Mouse (Mus musculus) hindbrain, embryonic 10.5 days (tissue): Measurements from ENCODE around the gene Ccr1. TPM values are rescaled to one million over a fixed set of nuclear protein-coding genes. Genes with fewer than 3 reads are reported as not detected.

Experiments used
- DNase-seq: peaks from one replicate; pipeline ENCODE4 v3.0.0-alpha.2; 2017; ENCODE audit warnings: low spot score
- H3K27ac ChIP-seq: fragments of 300-500 bp; sonication (generic); 2 replicates; pipeline ENCODE4 v1.5.1; 2016; ENCODE audit warnings: mild to moderate bottlenecking, moderate library complexity
- H3K27me3 ChIP-seq: fragments of 300-500 bp; sonication (generic); 2 replicates; pipeline ENCODE4 v1.6.1; 2016; ENCODE audit warnings: mild to moderate bottlenecking; ENCODE audit not compliant: poor library complexity, insufficient read depth, severe bottlenecking
- H3K36me3 ChIP-seq: fragments of 300-500 bp; sonication (generic); 2 replicates; pipeline ENCODE4 v1.6.1; 2016; ENCODE audit warnings: mild to moderate bottlenecking, moderate library complexity
- H3K4me1 ChIP-seq: fragments of 300-500 bp; sonication (generic); replicated peaks from 2 replicates; pipeline ENCODE4 v1.6.1; 2016; ENCODE audit warnings: mild to moderate bottlenecking
- H3K4me3 ChIP-seq: fragments of 300-500 bp; sonication (generic); 2 replicates; pipeline ENCODE4 v1.5.1; 2016; ENCODE audit warnings: mild to moderate bottlenecking, moderate library complexity
- H3K9me3 ChIP-seq: fragments of 300-500 bp; sonication (generic); 2 replicates; pipeline ENCODE4 v1.6.1; 2016; ENCODE audit warnings: mild to moderate bottlenecking, moderate library complexity
- WGBS: fragments of 180-500 bp; shearing (Covaris S2); methylation state at CpG from one replicate; pipeline ENCODE4 v1.1.7; 2016; 5-methylcytosine and 5-hydroxymethylcytosine counted together
- polyA plus RNA-seq: library from polyadenylated mRNA; unstranded; fragments of >200 nt; fragmentation: Nextera tagmentation; extraction: Ambion mirVana; gene quantifications from 2 replicates; pipeline ENCODE4 v1.2.1, GENCODE M21; 2016

Gene Ccr1
- polyA plus RNA-seq = 0.90 and 1.0 TPM in 2 replicates

- DNase-seq = no peak
- no peak within 1 kb of the TSS for H3K4me3 ChIP-seq
- H3K4me1 ChIP-seq = no peaks in the 10 kb centered on the region
- no peak within 1 kb of the TSS for H3K27ac ChIP-seq
- H3K27me3 ChIP-seq = no peaks in the 10 kb centered on the region
- no peaks in the 10 kb centered on the region for H3K9me3 ChIP-seq
- no peaks in the 10 kb centered on the region for H3K36me3 ChIP-seq
- 90% methylated on average over 1 of the region's 1 CpGs for WGBS
Observed at GRCm38 (mm10) chr9:123968290-123968912, at the start of gene Ccr1. Gene Ccr1, minus strand, starts transcription at chr9:123968692.

GRCm38 (mm10) chr9:124016048-124016447 lies 47.6 kb upstream of the Ccr1 start:
- Histone ChIP-seq H3K4me1 (no peaks in the 10 kb centered on the region), H3K9me3 (no peaks in the 10 kb centered on the region), H3K4me3 (no peak overlapping the region), H3K27me3 (no peaks in the 10 kb centered on the region), H3K27ac (no peak overlapping the region), H3K36me3 (no peaks in the 10 kb centered on the region)
- 78% methylated on average over 2 of the region's 2 CpGs for WGBS
- no peak for DNase-seq

GRCm38 (mm10) chr9:124014985-124015652 lies 46.6 kb upstream of the Ccr1 start:
- Histone ChIP-seq H3K27ac (no peak overlapping the region), H3K27me3 (no peaks in the 10 kb centered on the region), H3K9me3 (no peaks in the 10 kb centered on the region), H3K4me3 (no peak overlapping the region), H3K4me1 (no peaks in the 10 kb centered on the region), H3K36me3 (no peaks in the 10 kb centered on the region)
- 81% methylated on average over 2 of the region's 2 CpGs for WGBS
- no peak for DNase-seq

DNA sequence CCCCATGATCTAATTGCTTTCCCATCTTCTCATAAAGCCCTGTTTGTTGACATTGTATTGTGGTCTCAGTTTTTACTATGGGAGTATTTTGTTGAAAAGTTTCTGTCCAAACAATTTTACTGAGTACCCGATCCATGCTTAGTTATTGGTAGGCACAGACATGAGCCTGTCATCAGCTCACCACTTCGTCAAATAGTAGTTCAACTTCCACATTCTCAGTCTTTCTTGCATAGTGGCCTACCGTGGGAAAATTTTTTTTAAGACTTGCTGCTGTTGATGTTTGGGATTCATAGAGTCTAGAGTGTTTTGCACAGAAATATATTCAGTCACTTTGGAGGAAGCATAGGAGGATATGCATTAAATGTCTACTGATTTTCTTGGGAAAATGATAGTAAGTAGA lies 44.8 kb upstream of the Ccr1 start:
- H3K9me3 ChIP-seq = no peaks in the 10 kb centered on the region
- WGBS = 89% methylated on average over 3 of the region's 3 CpGs
- no peaks in the 10 kb centered on the region for H3K27me3 ChIP-seq
- H3K4me3 ChIP-seq = no peak overlapping the region
- no peak for DNase-seq
- H3K27ac ChIP-seq = no peak overlapping the region
- H3K36me3 ChIP-seq = no peaks in the 10 kb centered on the region
- no peaks in the 10 kb centered on the region for H3K4me1 ChIP-seq

DNA sequence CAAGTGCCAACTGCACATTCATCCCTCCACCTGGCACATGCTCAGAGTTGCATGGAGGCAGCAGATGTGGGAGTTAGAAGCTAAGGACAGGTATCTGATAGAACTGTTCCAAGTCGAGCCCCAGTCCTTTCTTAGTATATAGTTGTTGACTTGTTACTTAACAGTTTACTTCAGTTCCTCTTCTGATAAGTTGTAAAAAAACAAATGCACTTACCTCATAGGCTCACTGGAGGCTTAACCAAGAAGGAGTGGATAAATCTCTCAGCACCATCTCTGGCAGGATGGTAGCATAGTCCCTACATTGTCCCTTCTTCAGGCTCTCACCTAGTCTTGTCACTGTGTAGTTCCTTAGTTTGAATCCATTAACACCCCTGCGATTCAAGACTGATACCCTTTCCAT lies 44.2 kb upstream of the Ccr1 start:
- H3K4me1 ChIP-seq = no peaks in the 10 kb centered on the region
- no peak overlapping the region for H3K27ac ChIP-seq
- no peaks in the 10 kb centered on the region for H3K9me3 ChIP-seq
- no peak for DNase-seq
- H3K36me3 ChIP-seq = no peaks in the 10 kb centered on the region
- no peak overlapping the region for H3K4me3 ChIP-seq
- no peaks in the 10 kb centered on the region for H3K27me3 ChIP-seq
- WGBS = 84% methylated on average over 2 of the region's 2 CpGs

DNA sequence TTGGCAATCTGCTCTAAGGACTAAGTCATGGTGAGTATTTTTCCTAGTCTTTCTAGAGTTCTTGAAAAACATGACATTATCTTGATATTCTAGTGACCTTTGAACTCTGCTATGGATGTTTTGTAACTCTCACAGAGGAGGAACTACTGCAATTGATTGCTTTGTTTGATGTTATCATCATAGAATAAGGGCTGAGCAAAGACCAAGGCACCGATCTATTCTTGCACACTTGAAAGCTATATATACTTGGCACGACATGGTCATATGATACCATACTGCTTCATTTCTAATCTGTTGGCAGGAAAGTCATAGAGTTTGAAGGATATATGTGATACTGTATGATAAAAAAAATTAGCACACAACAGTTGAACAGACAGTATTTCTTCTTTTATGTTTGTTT lies 31.3 kb upstream of the Ccr1 start:
- DNase-seq = no peak
- H3K4me3 ChIP-seq = no peak overlapping the region
- no peaks in the 10 kb centered on the region for H3K9me3 ChIP-seq
- H3K27me3 ChIP-seq = no peaks in the 10 kb centered on the region
- WGBS = 90% methylated on average over 2 of the region's 2 CpGs
- no peaks in the 10 kb centered on the region for H3K4me1 ChIP-seq
- no peaks in the 10 kb centered on the region for H3K36me3 ChIP-seq
- no peak overlapping the region for H3K27ac ChIP-seq

DNA sequence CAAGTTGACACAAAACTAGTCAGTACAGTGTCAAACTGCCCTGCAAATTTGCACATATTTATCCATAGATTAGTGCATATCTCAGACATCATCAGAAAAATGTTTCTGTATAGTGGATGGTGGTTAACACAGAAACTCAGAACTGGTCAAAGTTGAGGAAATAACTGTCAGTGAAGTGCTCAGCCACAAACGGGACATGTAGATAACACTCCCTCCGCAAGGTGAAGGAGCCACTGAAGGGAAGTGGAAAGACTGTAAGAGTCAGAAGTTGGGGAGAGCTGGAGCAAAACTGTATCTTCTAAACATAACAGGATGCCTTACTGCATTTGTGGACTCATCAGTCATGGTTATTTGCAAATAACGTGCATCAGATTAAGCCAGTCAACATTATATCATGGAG lies 29.2 kb upstream of the Ccr1 start:
- DNase-seq = no peak
- Histone ChIP-seq H3K36me3 (no peaks in the 10 kb centered on the region), H3K4me1 (no peaks in the 10 kb centered on the region), H3K27ac (no peak overlapping the region), H3K9me3 (no peaks in the 10 kb centered on the region), H3K27me3 (no peaks in the 10 kb centered on the region), H3K4me3 (no peak overlapping the region)
- 86% methylated on average over 3 of the region's 3 CpGs for WGBS

DNA sequence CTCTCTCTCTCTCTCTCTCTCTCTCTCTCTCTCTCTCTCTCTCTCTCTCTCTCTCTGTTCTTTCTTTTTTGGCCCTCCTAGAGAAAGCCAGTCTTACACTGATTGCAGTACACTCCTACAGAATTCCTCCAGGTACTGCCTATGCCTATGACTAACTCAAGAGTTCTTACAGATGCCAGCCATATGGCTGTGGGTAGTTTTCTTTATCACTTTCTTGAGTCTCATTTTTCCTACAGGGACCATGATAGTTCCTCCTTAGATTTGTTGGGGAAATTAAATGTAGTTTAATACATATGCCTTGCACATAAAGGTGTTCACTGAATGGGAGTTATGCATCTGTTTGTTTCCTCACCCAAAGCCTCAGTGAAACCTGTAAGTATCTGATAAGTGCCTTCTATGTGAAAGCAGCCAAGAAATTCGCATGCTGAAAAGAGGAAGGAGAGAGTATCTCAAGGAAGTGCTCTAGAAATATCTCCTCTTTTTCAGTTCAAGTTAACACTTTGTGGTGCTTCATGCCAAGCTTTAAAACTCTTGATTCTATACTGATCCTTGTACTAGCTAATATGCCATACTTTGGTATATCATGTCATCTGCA lies 22.9 kb upstream of the Ccr1 start:
- no peaks in the 10 kb centered on the region for H3K9me3 ChIP-seq
- no peak for DNase-seq
- no peaks in the 10 kb centered on the region for H3K36me3 ChIP-seq
- no peak overlapping the region for H3K4me3 ChIP-seq
- no peaks in the 10 kb centered on the region for H3K27me3 ChIP-seq
- H3K4me1 ChIP-seq = no peaks in the 10 kb centered on the region
- no peak overlapping the region for H3K27ac ChIP-seq
- WGBS = 59% methylated on average over 1 of the region's 1 CpGs

DNA sequence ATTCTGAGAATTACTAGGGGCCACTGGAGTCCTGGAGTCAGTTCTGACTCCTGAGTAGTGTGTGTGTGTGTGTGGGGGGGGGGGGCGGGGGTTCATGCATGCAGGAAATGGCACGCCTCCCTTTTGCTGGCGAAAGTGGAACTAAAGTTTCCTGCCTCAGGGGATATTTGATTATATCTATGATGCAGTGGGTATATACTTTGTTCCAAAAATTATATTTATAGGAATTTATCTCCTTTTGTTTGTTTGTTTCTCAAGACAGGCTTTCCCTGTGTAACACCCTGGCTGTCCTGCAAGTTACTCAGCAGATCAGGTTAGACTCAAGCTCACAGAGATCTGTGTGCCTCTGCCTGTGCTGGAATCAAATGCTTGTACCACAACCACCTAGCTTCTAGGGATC lies 21.2 kb upstream of the Ccr1 start:
- H3K36me3 ChIP-seq = no peaks in the 10 kb centered on the region
- 88% methylated on average over 3 of the region's 3 CpGs for WGBS
- no peak overlapping the region for H3K27ac ChIP-seq
- H3K4me1 ChIP-seq = no peaks in the 10 kb centered on the region
- H3K9me3 ChIP-seq = no peaks in the 10 kb centered on the region
- no peak for DNase-seq
- no peaks in the 10 kb centered on the region for H3K27me3 ChIP-seq
- H3K4me3 ChIP-seq = no peak overlapping the region

- H3K4me1 ChIP-seq = no peaks in the 10 kb centered on the region
- no peaks in the 10 kb centered on the region for H3K9me3 ChIP-seq
- 89% methylated on average over 2 of the region's 2 CpGs for WGBS
- no peaks in the 10 kb centered on the region for H3K27me3 ChIP-seq
- no peak for DNase-seq
- no peak overlapping the region for H3K27ac ChIP-seq
- no peak overlapping the region for H3K4me3 ChIP-seq
- H3K36me3 ChIP-seq = no peaks in the 10 kb centered on the region
Observed at GRCm38 (mm10) chr9:123986217-123986616, 17.7 kb upstream of the Ccr1 start.

GRCm38 (mm10) chr9:123984943-123985342 lies 16.5 kb upstream of the Ccr1 start:
- H3K4me1 ChIP-seq = no peaks in the 10 kb centered on the region
- no peaks in the 10 kb centered on the region for H3K36me3 ChIP-seq
- no peak for DNase-seq
- no peaks in the 10 kb centered on the region for H3K9me3 ChIP-seq
- H3K27me3 ChIP-seq = no peaks in the 10 kb centered on the region
- H3K27ac ChIP-seq = no peak overlapping the region
- H3K4me3 ChIP-seq = no peak overlapping the region

- H3K4me3 ChIP-seq = no peak overlapping the region
- H3K36me3 ChIP-seq = no peaks in the 10 kb centered on the region
- no peaks in the 10 kb centered on the region for H3K4me1 ChIP-seq
- no peaks in the 10 kb centered on the region for H3K9me3 ChIP-seq
- no peak overlapping the region for H3K27ac ChIP-seq
- no peak for DNase-seq
- H3K27me3 ChIP-seq = no peaks in the 10 kb centered on the region
- WGBS = 85% methylated on average over 1 of the region's 1 CpGs
Observed at GRCm38 (mm10) chr9:123982720-123983119, 14.2 kb upstream of the Ccr1 start.

DNA sequence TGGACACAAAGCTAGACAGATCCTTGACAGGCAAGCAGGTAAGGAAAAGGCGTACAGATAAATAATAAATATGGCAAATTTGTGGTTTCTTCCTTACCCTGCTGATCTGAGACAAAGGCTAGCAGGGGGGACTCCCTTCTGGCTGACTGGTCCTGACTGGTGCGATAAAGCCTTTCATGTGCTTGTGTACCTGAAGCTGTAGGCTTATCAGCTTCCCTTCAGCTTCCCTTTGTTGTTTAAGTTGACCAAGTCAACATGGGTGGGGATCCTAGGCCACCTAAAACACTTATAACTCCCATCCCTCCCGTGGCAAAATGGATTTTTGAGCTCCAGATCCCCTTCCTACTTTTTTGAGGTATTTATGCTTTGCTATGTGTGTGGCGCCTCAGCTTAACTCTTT lies 13.4 kb upstream of the Ccr1 start:
- Histone ChIP-seq H3K4me1 (no peaks in the 10 kb centered on the region), H3K4me3 (no peak overlapping the region), H3K27ac (no peak overlapping the region), H3K27me3 (no peaks in the 10 kb centered on the region), H3K9me3 (no peaks in the 10 kb centered on the region), H3K36me3 (no peaks in the 10 kb centered on the region)
- 74% methylated on average over 4 of the region's 4 CpGs for WGBS
- DNase-seq = no peak
